Mouse (Mus musculus) liver, embryonic 14.5 days (tissue): ENCODE measurements around the gene Duoxa2.

Experiments used
- CTCF ChIP-seq: IDR thresholded peaks from 2 replicates; pipeline ENCODE4 v1.5.1; 2016; ENCODE audit warnings: antibody characterized with exemption, low read depth, control low read depth
- EP300 ChIP-seq: IDR thresholded peaks from 2 replicates; pipeline ENCODE4 v1.6.1; 2016; ENCODE audit warnings: antibody characterized with exemption, low read depth

DNA sequence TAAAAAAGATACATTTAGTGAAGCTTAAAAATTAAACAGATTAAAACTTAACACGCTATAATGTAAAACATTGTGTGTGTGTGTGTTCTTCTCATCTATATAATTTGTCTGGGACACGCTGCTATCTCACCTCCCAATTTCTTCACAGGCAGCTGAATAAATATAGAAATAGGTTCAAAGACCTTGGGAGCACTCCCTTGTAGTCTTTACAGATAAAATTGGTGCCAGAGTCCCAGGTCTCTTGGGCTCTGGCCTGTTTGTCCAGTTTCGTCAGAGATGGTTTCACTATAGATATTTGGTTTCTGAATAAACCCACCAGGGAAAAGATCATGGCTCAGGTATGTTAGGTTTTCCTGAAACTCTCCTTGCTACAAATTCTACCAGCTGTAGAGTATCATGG, 19.9 kb upstream of the Duoxa2 start:
- TF ChIP-seq EP300 (no peak), CTCF (no peak)
